Mouse (Mus musculus) megakaryocyte, embryonic 14.5 days (primary cell): ENCODE results near the gene Adipoq.

Source experiments
- FLI1 ChIP-seq: IDR thresholded peaks from 2 replicates; pipeline ENCODE4 v1.6.1; 2012; ENCODE audit warnings: low read length, inconsistent platforms, mixed read lengths
- GATA1 ChIP-seq: IDR thresholded peaks from 3 replicates; pipeline ENCODE4 v1.6.1; 2012; ENCODE audit warnings: mixed read lengths, low read length, inconsistent platforms, borderline replicate concordance

GRCm38 (mm10) chr16:23132336-23132735 is 14.0 kb upstream of the Adipoq start:
- TF ChIP-seq GATA1 (no peak), FLI1 (no peak)
